Mouse (Mus musculus) Patski (cell line): ENCODE measurements at regions not wholly inside any gene's neighbourhood (a gene's known extent, or its start where the extent isn't known, plus 50 kb on each side); places are given as distances from the start of the nearest gene placed in this dataset.

ENCODE experiments used
- ATAC-seq: fragments of 100-300 bp; one replicate; pipeline ENCODE4 v1.8.0; 2021
- CTCF ChIA-PET: fragments of 350-600 bp; sonication (Branson Sonifier 250); formaldehyde crosslinking; loops from one replicate; lab custom pipeline; 2022; ENCODE audit warnings: inconsistent platforms; lab: Charles Lee
- POLR2A ChIA-PET: fragments of 350-600 bp; sonication (Branson Sonifier 250); formaldehyde crosslinking; loops from one replicate; lab custom pipeline; 2022; ENCODE audit warnings: antibody characterized with exemption, inconsistent platforms; lab: Charles Lee
- DNase-seq: peaks from one replicate; pipeline ENCODE4 v3.0.0-alpha.2; 2011; ENCODE audit warnings: low read depth, low spot score
- H3K27me3 ChIP-seq: fragments of 371-371 bp; one replicate; pipeline ENCODE4 v1.5.1; 2021
- CTCF ChIP-seq: fragments of 100-300 bp; IDR thresholded peaks from one replicate; pipeline ENCODE4 v1.5.1; 2021
- in situ Hi-C: fragments of 300-500 bp; cut with MboI; formaldehyde crosslinking; loops from 3 replicates; pipeline ENCODE4 v1.11.1; 2018; ENCODE audit warnings: low pct_unique_long_range_greater_than_20kb, mixed read lengths

DNA sequence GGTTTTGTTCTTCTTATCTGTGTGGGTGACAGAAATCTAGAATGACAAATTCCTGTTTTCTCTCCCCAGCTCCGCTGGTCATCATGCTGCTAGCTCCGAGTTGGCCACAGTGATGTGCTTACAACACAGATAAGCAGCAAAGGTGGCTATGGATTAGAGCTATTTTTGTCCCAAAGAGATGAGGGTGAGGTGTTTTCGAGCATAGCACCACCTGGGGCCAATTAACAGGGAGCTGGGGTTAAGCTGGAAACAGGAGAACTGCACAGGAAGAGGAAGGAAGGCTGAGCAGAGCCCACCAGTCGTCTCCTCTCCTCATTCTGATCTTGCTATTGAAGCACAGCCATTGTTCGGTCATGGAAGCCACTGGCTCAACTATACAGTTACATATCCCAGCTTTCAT, 92.3 kb upstream of the Map1b start:
- ChIA-PET CTCF (no interaction called here), POLR2A (no interaction called here)
- TF ChIP-seq CTCF: no peak
- no peak for ATAC-seq
- no peak for DNase-seq
- no peaks in the 10 kb centered on the region for H3K27me3 ChIP-seq
- in situ Hi-C loops: no loop called here

DNA sequence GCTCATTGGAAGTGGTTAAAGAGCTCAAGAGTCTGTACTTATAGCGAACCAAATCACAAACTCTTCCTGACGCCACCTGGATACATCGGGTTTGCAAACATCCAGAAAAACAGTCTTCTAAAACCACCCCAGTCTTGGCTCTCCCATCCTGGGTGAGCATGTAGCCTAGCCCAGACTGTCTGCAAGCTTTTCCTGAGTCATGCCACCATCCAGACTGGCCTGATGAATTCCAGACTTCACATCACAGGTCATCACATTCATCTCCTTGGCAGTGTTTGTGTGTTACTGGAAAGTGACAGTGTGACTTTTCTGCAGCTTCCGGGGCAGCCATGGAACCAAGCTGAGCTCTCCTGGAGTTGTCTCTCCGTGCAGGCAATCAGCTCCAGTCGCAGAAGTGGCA, 90.9 kb upstream of the Map1b start:
- in situ Hi-C loops: no loop called here
- no peak for DNase-seq
- ChIA-PET CTCF (interaction anchor here (0.9 kb wide), 1 partner anchor 13 kb away, joined by 3 read pairs; no protein-coding TSS in a partner anchor), POLR2A (no interaction called here)
- TF ChIP-seq CTCF: no peak
- ATAC-seq: no peak
- no peaks in the 10 kb centered on the region for H3K27me3 ChIP-seq

DNA sequence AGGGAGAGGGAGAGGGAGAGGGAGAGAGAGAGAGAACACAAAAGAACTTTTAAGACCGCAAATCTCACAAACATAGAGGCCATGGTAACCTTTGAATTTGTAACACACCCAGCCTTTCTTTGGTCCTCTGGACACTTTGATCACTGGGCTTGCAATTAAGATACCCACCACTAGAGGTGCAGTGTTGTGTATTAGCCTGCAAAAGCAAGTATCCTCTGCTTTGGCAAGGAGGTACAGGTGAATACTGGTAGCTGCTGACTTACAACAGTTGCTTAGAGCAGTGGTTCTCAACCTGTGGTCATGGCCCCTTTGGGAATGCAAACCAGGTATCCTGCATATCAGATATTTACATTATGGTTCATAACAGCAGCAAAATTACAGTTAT, 90.3 kb upstream of the Map1b start:
- DNase-seq (no peak), ATAC-seq (no peak)
- ChIA-PET POLR2A (no interaction called here), CTCF (interaction anchor here (0.9 kb wide), 1 partner anchor 13 kb away, joined by 3 read pairs; no protein-coding TSS in a partner anchor)
- TF ChIP-seq CTCF: peak; percentile 25
- in situ Hi-C loops: no loop called here
- no peaks in the 10 kb centered on the region for H3K27me3 ChIP-seq

DNA sequence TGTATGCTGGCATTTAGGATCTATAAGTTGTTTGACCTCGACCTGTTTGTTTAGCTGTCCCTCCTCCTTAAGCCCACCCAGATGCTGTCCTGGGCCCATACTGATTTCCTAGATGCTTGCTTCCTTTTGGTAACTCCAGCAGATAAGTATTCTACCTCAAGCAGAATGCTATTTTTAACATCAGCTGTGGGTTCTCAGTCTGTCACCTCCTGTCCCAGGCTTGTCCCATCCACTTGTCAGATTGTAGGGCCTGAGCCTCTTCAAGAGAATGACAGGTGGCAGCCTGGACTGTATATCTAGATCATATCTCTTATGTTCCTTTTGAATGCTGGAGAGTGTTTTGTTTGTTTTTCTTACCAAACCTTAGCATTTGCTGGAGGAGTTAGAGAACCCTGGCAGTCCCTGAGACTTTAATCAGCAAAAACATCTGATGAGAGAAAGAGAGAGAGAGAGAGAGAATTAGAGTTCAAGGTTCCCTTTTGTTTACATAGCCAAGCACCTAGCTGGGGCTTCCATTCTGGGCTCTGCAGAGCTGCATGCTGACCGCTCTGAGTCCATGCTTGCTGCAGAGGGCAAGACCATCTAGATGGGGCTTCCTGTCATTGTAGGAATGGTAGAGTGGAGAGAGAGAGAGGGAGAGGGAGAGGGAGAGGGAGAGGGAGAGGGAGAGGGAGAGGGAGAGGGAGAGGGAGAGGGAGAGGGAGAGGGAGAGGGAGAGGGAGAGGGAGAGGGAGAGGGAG, 89.7 kb upstream of the Map1b start:
- DNase-seq: no peak
- ATAC-seq: no peak
- H3K27me3 ChIP-seq: no peaks in the 10 kb centered on the region
- ChIA-PET CTCF (no interaction called here), POLR2A (no interaction called here)
- in situ Hi-C loops: no loop called here
- TF ChIP-seq CTCF: no peak

DNA sequence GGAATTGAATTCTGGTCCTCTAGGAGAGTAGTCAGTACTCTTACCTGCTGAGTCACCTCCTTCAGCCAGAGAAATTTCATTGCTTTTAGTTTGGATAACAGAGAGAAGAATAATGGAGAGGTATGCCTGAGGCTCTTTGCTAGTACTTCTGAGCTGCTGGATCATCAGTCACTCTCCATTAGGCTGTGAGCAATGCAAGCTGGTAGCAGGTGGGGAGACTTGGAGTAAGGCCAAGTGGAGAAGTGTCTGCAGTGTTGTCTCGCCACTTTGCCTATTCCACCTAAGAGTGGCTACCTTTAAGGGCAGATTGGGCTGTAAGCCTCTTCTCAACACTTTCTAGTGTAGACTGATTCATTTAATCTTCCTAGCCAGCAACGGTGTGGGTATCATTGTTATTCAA, 81.6 kb upstream of the Map1b start:
- DNase-seq: peak; percentile 6
- in situ Hi-C loops: no loop called here
- no peak for ATAC-seq
- CTCF ChIA-PET: no interaction called here
- POLR2A ChIA-PET: interaction anchor here (0.7 kb wide), 2 partner anchors 15 to 20 kb away, joined by 3 read pairs; no protein-coding TSS in a partner anchor
- no peak for TF ChIP-seq CTCF
- no peaks in the 10 kb centered on the region for H3K27me3 ChIP-seq

DNA sequence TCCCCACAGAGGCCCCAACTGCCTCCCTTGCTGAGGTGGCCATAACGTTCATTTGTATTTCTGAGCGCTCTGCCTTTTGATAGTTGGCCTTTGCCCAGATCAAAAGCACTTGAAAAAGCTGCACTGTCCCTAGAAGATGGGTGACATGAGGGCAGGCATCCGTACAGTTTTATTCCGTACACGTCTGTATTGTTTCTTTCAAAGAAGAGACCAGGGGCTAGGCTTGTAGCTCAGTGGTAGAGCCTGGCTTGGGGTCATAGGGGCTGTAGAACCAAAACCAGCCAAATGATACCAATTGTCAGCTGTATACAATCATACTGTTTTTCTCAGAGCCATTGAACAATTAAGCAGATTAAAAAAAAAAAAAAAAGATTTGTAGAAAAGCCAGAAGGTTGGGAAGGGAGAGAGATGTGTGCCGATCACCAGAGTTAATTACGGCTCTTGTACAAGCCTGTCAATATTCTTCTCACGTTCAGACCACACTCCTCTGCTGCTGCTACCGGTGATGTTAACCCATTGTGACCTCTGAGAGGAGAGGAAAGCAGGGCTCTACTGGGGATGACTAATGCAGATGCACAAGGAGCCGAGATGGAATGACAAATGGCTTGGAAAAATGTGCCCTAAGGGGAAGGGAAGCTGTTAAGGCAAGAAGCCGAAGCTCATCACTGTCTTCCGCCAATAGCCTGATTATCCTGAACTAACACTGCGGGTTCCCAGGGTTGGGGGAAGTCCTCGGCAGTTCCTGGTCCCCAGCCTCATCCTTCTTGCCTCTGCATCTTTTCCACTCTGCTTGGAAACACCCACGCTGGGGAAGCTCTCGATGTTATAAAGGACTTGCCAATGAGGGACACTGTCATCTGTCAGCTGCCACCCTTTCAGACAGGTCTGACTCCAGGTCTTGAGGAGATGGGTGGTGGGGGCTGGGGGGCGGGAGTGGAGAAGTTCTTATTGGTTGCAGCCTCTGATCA, 77.8 kb upstream of the Map1b start:
- DNase-seq: no peak
- ATAC-seq: no peak
- CTCF ChIA-PET: interaction anchor here (1.1 kb wide), 1 partner anchor 13 kb away, joined by 3 read pairs; no protein-coding TSS in a partner anchor
- POLR2A ChIA-PET: no interaction called here
- H3K27me3 ChIP-seq: no peaks in the 10 kb centered on the region
- in situ Hi-C loops: no loop called here
- no peak for TF ChIP-seq CTCF

DNA sequence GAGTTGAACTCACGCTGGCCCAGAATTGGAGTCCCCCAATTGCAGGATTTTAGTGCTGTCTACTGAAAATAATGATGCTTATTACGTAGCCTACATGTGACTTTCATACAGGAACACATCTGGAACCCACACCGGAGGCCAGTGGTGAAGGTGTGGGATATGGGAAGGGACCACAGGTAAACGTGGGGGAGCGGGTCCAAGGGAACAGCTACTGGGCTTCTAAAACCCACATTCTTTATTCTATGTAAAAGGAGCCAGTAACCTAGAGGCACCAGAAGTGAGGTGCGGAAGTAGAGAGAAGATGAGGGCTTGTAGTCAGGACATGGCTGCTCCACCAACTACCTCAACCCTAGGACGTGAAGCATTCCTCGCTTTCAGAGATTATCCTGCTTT, 76.9 kb upstream of the Map1b start:
- ChIA-PET CTCF (interaction anchor here (1.1 kb wide), 1 partner anchor 14 kb away, joined by 3 read pairs; no protein-coding TSS in a partner anchor), POLR2A (no interaction called here)
- DNase-seq: no peak
- no peak for TF ChIP-seq CTCF
- in situ Hi-C loops: no loop called here
- ATAC-seq: no peak
- H3K27me3 ChIP-seq: no peaks in the 10 kb centered on the region

DNA sequence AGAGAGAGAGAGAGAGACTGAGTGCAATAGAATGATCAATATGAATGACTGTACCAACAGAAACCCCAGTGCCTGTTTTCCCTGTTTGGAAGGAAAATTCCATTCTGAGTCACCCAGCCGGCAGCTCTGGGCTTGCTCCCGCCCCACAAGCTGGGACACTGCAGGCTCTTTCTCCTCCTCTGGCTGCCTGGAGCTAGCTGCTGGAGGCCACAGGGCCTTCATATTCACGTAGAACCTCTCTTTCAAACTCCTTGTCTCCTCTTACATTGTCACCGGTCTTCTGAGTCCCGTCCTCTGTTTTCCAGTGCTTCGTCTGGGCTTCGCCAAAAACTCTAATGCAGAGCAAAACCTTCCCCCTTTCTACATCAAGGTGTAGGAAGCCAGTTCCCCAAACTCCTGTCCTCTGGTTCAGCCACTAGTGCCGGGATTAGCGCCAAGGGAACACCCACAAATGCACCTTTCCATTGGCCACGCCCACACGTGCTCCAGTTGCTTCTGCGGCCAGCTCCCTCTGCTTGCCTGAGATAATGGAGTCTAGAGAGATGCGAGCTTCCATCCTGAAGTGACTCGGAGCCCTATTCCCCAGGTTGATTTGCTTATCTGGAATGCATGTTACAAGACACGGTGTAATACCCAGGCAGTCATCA, 76.4 kb upstream of the Map1b start:
- in situ Hi-C loops: no loop called here
- no peak for DNase-seq
- no peaks in the 10 kb centered on the region for H3K27me3 ChIP-seq

DNA sequence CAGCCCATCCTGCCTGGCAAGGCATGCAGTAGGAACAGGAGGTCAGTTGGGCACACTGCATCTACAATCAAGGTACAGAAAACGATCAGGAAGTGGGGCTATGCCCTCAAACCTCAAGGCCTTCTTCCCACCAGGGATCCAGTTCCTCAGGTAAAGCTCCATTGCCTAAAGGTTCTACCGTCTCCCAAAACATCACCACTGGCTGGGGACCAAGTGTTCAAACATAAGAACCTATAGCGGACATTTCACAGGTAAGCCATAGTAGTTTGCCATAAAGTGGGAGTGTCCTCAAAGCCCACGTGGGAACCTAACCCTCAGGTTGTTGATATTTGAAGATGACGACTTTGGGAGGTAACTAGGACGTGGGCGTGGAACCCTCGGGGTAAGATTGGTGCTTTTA, 72.3 kb upstream of the Map1b start:
- POLR2A ChIA-PET: no interaction called here
- DNase-seq: no peak
- in situ Hi-C loops: no loop called here
- CTCF ChIA-PET: no interaction called here
- TF ChIP-seq CTCF: no peak
- H3K27me3 ChIP-seq: peaks cover 4% of the 10 kb centered on the region
- ATAC-seq: no peak

More for the DNA sequence above, 76.4 kb upstream of the Map1b start:
- POLR2A ChIA-PET: no interaction called here
- no peak for ATAC-seq
- CTCF ChIA-PET: no interaction called here
- TF ChIP-seq CTCF: no peak

DNA sequence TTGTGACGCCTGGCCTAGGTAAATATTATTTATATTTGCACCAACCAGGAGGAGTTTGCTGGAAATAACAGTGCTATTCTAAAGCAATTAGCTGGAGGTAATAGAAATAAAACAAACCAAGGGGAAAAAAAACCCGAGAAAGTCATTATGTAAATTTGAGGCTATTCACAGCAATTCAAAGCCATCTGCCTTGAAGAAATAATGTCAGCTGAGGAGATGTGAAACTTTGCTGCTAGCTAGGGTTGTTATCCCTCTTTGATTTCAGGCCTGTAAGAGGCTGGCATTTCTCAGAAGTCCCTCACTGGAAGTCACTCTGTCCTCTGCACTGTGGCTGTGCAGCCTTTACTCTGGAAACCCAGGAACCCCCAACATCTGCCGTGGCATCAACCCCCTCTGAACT, 67.5 kb upstream of the Map1b start:
- POLR2A ChIA-PET: no interaction called here
- in situ Hi-C loops: no loop called here
- ATAC-seq (no peak), DNase-seq (no peak)
- TF ChIP-seq CTCF: no peak
- CTCF ChIA-PET: no interaction called here
- peaks cover 4% of the 10 kb centered on the region for H3K27me3 ChIP-seq
